Mouse (Mus musculus) testis, adult 2 months (tissue): ENCODE measurements at regions not wholly inside any gene's neighbourhood (a gene's known extent, or its start where the extent isn't known, plus 50 kb on each side); places are given as distances from the start of the nearest gene placed in this dataset.

ENCODE experiments used
- H3K27ac ChIP-seq: fragments of 200-500 bp; 2 replicates; pipeline ENCODE4 v1.5.1; 2012; ENCODE audit warnings: low read depth, low read length; ENCODE audit not compliant: control insufficient read depth, insufficient read depth
- H3K27me3 ChIP-seq: fragments of 200-500 bp; 2 replicates; pipeline ENCODE4 v1.6.1; 2012; ENCODE audit warnings: mild to moderate bottlenecking, low read length, moderate library complexity; ENCODE audit not compliant: control insufficient read depth, insufficient read depth
- H3K36me3 ChIP-seq: fragments of 200-500 bp; 2 replicates; pipeline ENCODE4 v1.6.1; 2012; ENCODE audit warnings: mild to moderate bottlenecking, low read length; ENCODE audit not compliant: control insufficient read depth, insufficient read depth
- H3K4me1 ChIP-seq: fragments of 200-500 bp; 2 replicates; pipeline ENCODE4 v1.6.1; 2012; ENCODE audit warnings: low read length; ENCODE audit not compliant: control insufficient read depth, insufficient read depth
- H3K4me3 ChIP-seq: fragments of 200-500 bp; 2 replicates; pipeline ENCODE4 v1.5.1; 2012; ENCODE audit warnings: low read depth, mild to moderate bottlenecking, low read length, moderate library complexity, mixed read lengths; ENCODE audit not compliant: control insufficient read depth
- CTCF ChIP-seq: fragments of 200-500 bp; IDR thresholded peaks from 2 replicates; pipeline ENCODE4 v1.5.1; 2012; ENCODE audit warnings: low read depth, mild to moderate bottlenecking, inconsistent platforms, low read length, moderate library complexity; ENCODE audit not compliant: control insufficient read depth, insufficient read depth, insufficient replicate concordance
- POLR2A ChIP-seq: fragments of 200-500 bp; IDR thresholded peaks from 2 replicates; pipeline ENCODE4 v1.6.1; 2012; ENCODE audit warnings: low read depth, mild to moderate bottlenecking, inconsistent platforms, low read length, moderate library complexity; ENCODE audit not compliant: control insufficient read depth

DNA sequence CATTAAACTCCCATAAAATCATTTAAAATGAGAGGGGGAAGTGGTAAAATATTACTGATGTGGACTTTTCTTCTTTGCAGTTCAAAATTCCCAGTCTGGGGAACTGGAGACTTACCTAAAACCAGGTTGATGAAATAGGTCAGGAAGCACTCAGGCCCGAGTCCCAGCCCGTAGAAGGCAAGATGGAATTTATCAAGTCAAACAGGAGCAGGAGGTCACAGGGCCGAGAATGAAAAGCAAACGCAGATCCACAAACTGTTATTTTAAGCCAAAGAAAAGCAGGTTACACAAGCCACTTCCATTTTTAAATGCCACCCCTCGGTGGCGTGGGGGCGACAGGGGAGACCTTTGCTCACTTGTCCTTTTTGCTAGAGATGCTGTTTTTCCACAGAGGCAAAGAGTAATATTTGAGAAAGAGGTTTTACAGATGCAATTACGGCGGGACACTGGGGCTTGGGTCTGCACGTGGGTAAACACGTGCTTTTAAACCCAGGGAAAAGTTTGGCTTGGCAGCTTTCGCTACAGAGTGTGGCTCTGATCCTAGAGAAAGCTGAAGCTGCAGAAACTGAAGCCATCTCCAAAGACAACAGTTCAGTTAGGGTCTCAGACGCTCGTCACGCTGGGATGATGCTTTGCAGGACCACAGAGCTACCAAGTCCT, 241.0 kb upstream of the Lyplal1 start:
- Histone ChIP-seq H3K36me3 (no peaks in the 10 kb centered on the region), H3K27me3 (no peaks in the 10 kb centered on the region), H3K4me3 (no peak overlapping the region; the same call in 1 of the 2 replicates), H3K4me1 (0 out of 2 replicates have a peak, but pooled peaks cover 5% of the 10 kb centered on the region), H3K27ac (no peak overlapping the region)
- no peak for TF ChIP-seq CTCF
- no peak for TF ChIP-seq POLR2A

DNA sequence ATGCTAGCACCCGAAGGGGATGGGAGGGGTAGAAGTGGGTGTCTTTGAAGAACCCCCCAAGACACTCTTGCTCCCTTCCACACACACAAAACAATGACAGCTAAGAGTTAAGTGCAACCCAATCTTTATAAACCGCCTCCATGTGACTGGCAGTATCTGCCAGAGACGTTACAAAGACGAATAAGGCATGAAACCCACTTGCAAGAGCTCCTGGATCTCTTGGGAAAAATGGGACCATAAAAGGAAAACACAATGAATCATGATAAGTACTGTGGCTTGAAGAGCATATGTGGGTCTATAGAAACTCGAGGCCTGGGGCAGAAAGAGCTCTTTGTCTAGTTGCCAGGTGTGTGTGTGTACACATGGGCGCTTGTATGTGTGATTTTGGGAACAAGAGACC, 237.6 kb upstream of the Lyplal1 start:
- Histone ChIP-seq H3K4me3 (no peak overlapping the region), H3K4me1 (0 out of 2 replicates have a peak, but pooled peaks cover 5% of the 10 kb centered on the region), H3K27ac (no peak overlapping the region), H3K36me3 (no peaks in the 10 kb centered on the region), H3K27me3 (no peaks in the 10 kb centered on the region)
- TF ChIP-seq CTCF (no peak), POLR2A (no peak)

DNA sequence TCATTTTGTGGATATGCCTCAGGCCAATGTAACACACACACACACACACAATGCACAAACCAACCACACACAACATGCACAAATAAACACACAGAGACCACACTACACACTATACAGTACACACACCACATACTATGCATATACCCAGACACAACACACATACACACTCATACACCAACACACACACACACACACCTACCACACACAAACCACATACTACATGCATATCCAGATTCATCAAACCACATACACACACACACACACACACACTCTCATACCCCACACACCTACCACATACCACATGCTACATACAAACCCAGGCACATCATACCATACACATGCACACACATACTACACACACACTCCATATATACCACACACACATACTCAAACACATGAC, 237.0 kb upstream of the Lyplal1 start:
- Histone ChIP-seq H3K4me3 (no peak overlapping the region), H3K27me3 (no peaks in the 10 kb centered on the region), H3K27ac (no peak overlapping the region), H3K4me1 (0 out of 2 replicates have a peak, but pooled peaks cover 5% of the 10 kb centered on the region), H3K36me3 (no peaks in the 10 kb centered on the region)
- TF ChIP-seq POLR2A (no peak), CTCF (no peak)

DNA sequence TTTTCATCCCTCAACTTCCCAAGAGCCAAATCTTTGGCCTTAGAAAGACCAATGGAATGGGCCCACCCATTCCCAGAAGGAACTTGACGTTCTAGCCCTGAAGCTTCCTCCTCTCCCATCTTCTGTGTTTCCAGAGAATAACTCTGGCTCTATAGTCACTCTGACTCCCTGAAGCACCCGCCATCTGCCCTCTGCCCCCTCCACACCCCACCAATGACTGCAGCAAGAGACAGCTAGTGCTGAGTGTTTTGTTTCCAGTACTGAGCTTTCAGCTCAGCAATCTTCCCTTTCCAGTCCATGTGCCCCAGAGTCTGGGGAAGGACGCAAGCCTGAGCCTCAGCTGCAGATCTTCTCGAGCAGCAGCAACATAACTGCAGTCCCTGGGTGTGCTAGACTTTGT, 233.3 kb upstream of the Lyplal1 start:
- no peak for TF ChIP-seq CTCF
- H3K36me3 ChIP-seq, result no peaks in the 10 kb centered on the region
- no peaks in the 10 kb centered on the region for H3K27me3 ChIP-seq
- no peak overlapping the region for H3K27ac ChIP-seq
- no peak overlapping the region for H3K4me3 ChIP-seq
- no peaks in the 10 kb centered on the region for H3K4me1 ChIP-seq

DNA sequence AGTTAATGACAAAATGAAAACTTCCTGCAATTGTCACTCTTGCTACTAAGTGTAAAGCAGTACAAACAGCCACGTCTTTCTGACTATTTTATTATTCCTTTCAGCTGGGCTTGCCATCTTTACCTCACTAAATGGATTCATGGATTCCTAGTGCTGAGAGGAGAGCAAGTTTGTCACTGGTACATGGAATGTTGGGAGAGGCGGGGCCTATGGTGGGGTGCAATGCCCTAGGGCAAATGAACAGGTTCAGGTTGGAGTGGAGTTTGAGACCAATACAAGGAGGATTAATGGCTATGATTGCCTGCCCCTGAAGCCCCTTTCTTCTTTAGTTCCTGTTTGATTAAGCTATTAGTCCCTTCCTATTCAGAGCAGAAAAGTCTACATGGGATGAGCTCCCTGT, 232.9 kb upstream of the Lyplal1 start:
- H3K4me3 ChIP-seq, result no peak overlapping the region
- no peak overlapping the region for H3K27ac ChIP-seq
- TF ChIP-seq CTCF, result no peak
- no peak for TF ChIP-seq POLR2A
- H3K4me1 ChIP-seq, result no peaks in the 10 kb centered on the region
- H3K36me3 ChIP-seq, result no peaks in the 10 kb centered on the region
- H3K27me3 ChIP-seq, result no peaks in the 10 kb centered on the region

DNA sequence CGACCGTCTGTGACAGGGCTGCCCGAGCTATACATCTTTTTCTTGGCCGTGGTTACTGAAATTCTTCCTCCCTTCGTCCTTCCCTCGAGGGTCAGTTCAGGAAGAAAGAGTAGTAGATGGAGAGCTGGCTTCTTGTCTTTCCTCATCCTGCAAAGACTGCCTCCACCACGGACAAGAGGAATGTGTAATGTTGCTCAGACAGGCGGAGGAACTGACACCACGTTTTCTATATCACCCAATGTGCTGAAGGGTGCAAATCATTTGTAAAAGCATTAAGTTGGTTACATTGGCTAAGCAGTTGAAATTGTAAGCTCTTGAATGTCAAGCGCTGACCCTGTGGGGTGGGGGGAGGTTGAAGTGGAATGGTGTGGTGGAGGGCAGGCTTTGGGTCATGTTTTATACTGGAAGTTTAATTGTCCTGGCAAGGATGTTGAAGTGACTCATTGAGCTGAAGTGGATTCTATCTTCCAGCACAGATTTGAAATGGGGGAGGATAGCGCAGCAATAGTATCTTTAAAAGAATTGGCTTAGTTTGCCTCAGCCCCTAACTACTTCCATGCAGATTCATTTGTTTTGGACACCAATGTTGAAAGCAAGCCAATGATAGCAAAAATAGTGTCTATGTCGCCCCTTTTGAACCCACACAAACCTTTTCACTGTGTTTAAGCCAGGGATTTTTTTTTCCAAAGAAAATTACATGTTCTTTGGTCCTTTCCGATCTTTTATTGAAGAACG, 230.5 kb upstream of the Lyplal1 start:
- no peak for TF ChIP-seq CTCF
- TF ChIP-seq POLR2A, result no peak
- Histone ChIP-seq H3K36me3 (no peaks in the 10 kb centered on the region), H3K27me3 (no peaks in the 10 kb centered on the region), H3K4me3 (no peak overlapping the region), H3K4me1 (no peaks in the 10 kb centered on the region), H3K27ac (no peak overlapping the region)

DNA sequence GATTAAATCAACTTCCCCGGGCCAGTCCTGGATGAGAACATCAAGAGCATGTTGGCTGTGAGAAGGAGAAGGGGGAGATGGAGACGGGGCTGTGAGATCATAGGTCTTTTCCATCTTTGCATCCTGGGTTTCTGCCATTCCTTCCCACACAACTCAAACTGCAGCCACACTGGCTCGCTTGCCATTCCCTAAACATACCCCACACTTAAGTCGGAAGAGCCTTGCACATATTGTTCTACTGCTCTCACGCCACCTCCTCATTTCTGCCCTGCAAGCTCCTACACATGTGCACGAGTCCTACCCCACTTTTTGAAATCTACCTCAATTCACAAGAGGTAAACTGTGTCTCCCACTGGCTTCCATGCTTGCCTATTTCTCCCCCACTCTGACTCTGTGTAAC, 228.3 kb upstream of the Lyplal1 start:
- TF ChIP-seq POLR2A (no peak), CTCF (no peak)
- Histone ChIP-seq H3K4me3 (no peak overlapping the region), H3K27ac (no peak overlapping the region), H3K27me3 (no peaks in the 10 kb centered on the region), H3K36me3 (no peaks in the 10 kb centered on the region), H3K4me1 (no peaks in the 10 kb centered on the region)
